Mouse (Mus musculus) ovary, postnatal 14 days (tissue): ENCODE results near the gene Onecut3.

Source experiments
- DNase-seq: peaks from one replicate; pipeline ENCODE4 v3.0.0; 2022; ENCODE audit warnings: low spot score

Onecut3 gene

GRCm38 (mm10) chr10:80503599-80504220 is 9.1 kb downstream of the Onecut3 start:
- DNase-seq, result no peak

- DNase-seq, result no peak
Measured at GRCm38 (mm10) chr10:80504724-80505123, 10.1 kb downstream of the Onecut3 start.

GRCm38 (mm10) chr10:80506222-80506621 is 11.6 kb downstream of the Onecut3 start:
- peak; percentile 67 for DNase-seq

GRCm38 (mm10) chr10:80509412-80510272 is 15.0 kb downstream of the Onecut3 start:
- peak; percentile 83 for DNase-seq

GRCm38 (mm10) chr10:80510273-80510660 is 15.6 kb downstream of the Onecut3 start:
- DNase-seq, result no peak

- no peak for DNase-seq
Measured at GRCm38 (mm10) chr10:80513739-80514138, 19.1 kb downstream of the Onecut3 start.

- DNase-seq, result no peak
Measured at GRCm38 (mm10) chr10:80519287-80519686, 24.7 kb downstream of the Onecut3 start.

GRCm38 (mm10) chr10:80523299-80523698 is 28.7 kb downstream of the Onecut3 start:
- no peak for DNase-seq

GRCm38 (mm10) chr10:80526172-80526571 is 31.5 kb downstream of the Onecut3 start:
- no peak for DNase-seq

GRCm38 (mm10) chr10:80532783-80533182 is 38.1 kb downstream of the Onecut3 start:
- DNase-seq, result no peak

GRCm38 (mm10) chr10:80533704-80534103 is 39.1 kb downstream of the Onecut3 start:
- DNase-seq, result no peak

GRCm38 (mm10) chr10:80535071-80535470 is 40.4 kb downstream of the Onecut3 start:
- no peak for DNase-seq

- DNase-seq, result no peak
Measured at GRCm38 (mm10) chr10:80535711-80536110, 41.1 kb downstream of the Onecut3 start.

- DNase-seq, result no peak
Measured at GRCm38 (mm10) chr10:80538180-80538579, 43.5 kb downstream of the Onecut3 start.

- peak; percentile 68 for DNase-seq
Measured at GRCm38 (mm10) chr10:80538710-80539394, 44.2 kb downstream of the Onecut3 start, which contains the start of gene Atp8b3. TSS of gene Atp8b3 (minus strand) at chr10:80539124.

GRCm38 (mm10) chr10:80539493-80539892 is 44.9 kb downstream of the Onecut3 start:
- DNase-seq, result no peak

GRCm38 (mm10) chr10:80543873-80544272 is 49.2 kb downstream of the Onecut3 start:
- no peak for DNase-seq

- no peak for DNase-seq
Measured at GRCm38 (mm10) chr10:80545590-80545989, 51.0 kb downstream of the Onecut3 start.

GRCm38 (mm10) chr10:80546945-80547344 is 52.3 kb downstream of the Onecut3 start:
- no peak for DNase-seq

- no peak for DNase-seq
Measured at GRCm38 (mm10) chr10:80547539-80547938, 52.9 kb downstream of the Onecut3 start.

GRCm38 (mm10) chr10:80548428-80549006 is 53.9 kb downstream of the Onecut3 start:
- DNase-seq, result peak; percentile 66

GRCm38 (mm10) chr10:80549279-80549678 is 54.6 kb downstream of the Onecut3 start:
- no peak for DNase-seq
